Mouse (Mus musculus): ENCODE measurements at regions not wholly inside any gene's neighbourhood (a gene's known extent, or its start where the extent isn't known, plus 50 kb on each side); places are given as distances from the start of the nearest gene placed in this dataset.

DNA sequence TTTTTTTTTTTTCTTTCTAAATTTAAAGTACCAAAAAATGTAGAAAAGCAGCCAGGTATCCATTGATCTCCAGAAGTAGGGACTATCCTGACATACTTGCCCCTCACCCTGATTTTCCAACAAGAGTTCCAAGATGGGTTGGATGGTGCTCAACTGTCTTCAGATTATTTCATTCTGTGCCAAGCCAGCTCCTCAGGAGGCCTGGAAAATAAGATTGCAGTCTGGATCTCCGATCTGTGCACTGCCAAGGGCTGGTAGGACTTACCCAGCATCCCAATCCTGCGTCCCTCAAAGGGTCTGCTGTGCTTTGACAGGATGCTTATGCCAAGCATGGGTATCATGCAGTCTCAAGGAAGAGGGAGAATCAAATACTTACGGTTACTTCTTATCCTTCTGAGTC lies 517.8 kb upstream of the Tnp1 start:
- DNase-seq: no peak

GRCm38 (mm10) chr1:73532316-73532715 lies 516.6 kb upstream of the Tnp1 start:
- no peak for DNase-seq

GRCm38 (mm10) chr1:73531831-73532230 lies 516.1 kb upstream of the Tnp1 start:
- no peak for DNase-seq

GRCm38 (mm10) chr1:73530326-73530725 lies 514.6 kb upstream of the Tnp1 start:
- no peak for DNase-seq

DNA sequence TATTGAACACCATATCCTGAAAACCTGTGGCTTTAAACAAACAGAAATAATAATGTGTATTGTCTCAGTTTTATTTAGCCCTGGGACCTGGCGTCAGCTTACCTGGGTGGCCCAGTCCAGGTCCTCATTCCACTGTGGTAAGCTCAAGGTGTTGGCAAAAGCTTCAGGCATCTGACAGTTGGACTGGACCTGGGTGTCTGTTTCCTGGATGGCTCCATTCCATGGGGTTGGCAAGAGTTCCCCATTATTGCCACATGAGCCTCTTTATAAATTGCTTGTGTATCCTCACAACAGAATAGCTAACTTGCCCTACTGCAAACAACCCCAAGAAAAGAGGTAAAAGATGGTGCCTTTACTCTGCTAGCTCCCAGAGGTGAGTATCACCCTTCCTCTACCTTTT lies 512.9 kb upstream of the Tnp1 start:
- no peak for DNase-seq

- no peak for DNase-seq
Measured at GRCm38 (mm10) chr1:73516441-73516840, 500.7 kb upstream of the Tnp1 start.

DNA sequence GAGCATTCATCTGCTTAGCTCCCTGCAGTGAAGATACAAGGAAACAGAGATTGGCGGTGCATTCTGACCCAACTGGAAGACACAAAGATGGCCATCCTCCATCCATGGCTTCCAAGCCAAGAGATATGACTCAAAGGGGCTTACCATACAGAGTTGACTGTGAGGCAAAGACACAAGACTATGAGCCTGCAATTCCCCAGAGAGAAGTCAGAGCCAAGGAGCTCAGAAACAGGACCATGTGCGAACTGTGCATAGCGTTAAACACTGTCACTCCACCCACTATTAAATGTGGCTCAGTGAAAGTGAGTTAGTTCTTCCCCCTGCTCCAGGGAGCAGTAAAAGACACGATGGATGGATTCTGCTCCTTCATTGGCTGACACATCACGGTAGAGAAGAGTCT lies 500.1 kb upstream of the Tnp1 start:
- no peak for DNase-seq

- DNase-seq: no peak
Measured at GRCm38 (mm10) chr1:73513822-73514221, 498.1 kb upstream of the Tnp1 start.

DNA sequence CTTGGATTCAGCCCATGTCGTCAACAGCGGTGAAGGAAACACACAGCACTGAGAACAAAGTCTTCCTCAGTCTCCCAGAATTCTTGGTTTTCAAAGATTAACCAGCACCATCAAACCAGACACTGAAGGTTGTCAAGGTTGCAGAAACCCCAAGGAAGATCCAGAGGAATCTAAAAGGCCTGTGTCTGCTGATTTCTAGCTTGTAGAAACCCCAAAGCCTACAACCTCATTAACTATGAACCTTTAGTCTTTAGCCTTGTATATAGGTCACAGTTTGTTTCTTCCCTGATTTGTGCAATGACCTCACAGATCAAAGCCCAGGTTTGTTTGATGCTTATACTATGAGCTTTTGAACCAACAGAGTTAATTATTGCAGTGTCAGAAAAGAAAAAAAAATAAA lies 497.1 kb upstream of the Tnp1 start:
- DNase-seq: no peak

- DNase-seq: no peak
Measured at GRCm38 (mm10) chr1:73507071-73507754, 491.5 kb upstream of the Tnp1 start.

DNA sequence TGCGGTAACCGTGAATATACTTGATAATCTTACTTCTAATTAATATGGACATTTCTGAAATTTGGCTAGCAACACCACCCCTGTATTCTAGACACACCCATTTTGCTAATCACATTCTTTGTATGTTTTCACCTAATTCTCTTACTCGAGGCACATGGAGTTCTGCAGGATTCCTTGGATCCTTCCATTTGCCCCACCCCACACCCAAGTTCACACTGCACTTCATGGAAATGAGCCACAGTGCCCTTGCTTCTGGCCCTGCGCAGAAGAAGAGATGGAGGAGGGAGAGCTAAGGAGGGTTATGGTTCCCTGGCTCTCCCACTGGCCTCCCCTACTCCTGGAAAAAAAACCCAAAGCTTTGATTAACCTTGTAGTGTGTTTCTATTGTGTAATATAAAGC lies 487.9 kb upstream of the Tnp1 start:
- no peak for DNase-seq

DNA sequence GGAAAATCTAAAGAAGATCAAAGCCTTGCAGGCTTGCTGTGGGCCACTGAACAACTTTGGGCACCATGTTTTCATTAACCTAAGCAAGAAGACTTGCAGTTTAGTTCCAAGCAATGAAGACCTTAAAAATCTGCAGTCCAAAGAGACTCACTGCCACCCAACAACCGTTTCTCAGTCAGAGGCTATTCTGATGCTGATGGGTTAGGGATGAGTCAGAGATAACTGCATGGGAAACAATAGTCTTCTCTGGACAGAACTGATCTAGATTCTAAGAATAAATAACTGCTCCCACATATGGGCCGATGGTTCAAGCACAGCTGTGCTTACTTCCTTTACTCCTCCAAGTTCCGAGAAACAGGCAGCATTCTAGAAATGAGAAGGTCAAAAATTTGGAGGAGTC lies 485.0 kb upstream of the Tnp1 start:
- no peak for DNase-seq

DNA sequence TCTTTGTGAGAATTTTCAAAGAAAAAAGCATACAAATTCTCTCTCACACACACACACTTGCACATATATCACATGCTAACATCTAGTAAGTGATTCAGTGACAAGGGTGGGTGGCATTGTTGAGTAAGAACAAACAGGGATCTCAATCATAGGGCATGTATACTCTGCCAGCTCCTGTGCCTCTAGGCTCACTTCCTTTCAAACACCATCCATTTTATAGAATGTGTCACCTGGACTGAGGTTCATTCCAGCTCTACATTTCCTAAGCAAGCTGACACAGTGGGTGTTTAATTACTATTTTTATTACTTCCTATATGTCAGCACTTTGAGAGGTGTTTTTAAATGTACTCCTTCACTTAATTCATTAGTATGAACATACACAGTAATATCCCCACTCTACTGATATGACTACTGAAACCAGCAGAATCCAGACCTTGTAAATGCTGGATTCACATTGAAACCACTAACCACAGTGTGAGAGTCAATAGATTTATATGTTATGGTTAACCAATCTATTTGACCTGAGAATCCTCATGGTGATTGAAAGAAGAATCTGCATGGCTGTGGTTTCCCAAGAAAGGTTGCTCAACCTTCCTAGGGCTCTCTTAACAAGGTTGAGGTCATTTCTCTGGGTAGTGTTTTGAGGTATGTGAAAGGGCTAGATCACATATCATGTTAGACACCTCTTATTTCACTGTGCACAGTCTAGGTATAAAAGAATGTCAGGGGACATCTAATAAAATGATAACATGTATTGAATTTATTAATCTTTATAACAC lies 480.5 kb upstream of the Tnp1 start:
- no peak for DNase-seq

- DNase-seq: no peak
Measured at GRCm38 (mm10) chr1:73481956-73482355, 466.2 kb upstream of the Tnp1 start.

- no peak for DNase-seq
Measured at GRCm38 (mm10) chr1:73479349-73479920, 463.7 kb upstream of the Tnp1 start.

DNA sequence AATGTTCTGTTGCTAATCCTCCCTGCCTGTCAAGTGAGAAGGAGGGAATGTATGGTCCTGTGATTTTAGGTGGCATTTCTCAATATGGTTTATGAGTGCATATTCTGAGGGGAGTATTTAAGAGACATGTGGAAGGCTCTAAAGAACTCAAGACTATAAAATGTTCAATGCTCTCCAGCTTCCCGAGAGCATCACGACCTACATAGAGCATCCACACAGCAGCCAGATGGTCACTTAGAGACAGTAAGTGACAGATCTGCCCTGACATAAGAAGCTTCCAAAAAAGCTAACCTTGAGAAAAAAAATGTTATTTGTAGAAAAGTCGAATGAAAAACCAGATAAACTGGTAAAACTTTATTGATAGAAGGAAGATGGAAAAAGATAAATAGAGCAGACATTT lies 444.9 kb upstream of the Tnp1 start:
- DNase-seq: no peak

- no peak for DNase-seq
Measured at GRCm38 (mm10) chr1:73459754-73460534, 444.2 kb upstream of the Tnp1 start.

DNA sequence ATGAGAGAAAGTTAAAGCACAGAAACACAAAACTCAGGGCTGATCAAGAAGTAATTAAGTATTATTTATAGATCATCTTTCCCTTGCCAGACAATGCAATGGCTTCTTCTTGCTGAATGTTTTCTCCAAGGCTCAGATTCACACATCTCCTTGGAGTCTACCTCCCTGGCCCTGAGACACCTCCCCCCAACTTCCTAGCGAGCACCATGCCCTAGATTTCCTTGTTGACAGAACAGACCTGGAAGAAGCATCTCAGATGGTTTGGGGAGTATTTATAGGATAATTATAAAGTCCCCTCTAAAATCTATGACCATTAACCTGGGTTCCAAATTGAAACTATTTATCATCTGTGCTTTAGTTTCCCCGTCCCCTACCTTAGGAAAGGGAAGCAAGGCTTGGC lies 441.6 kb upstream of the Tnp1 start:
- DNase-seq: no peak

- DNase-seq: no peak
Measured at GRCm38 (mm10) chr1:73456359-73457062, 440.8 kb upstream of the Tnp1 start.

DNA sequence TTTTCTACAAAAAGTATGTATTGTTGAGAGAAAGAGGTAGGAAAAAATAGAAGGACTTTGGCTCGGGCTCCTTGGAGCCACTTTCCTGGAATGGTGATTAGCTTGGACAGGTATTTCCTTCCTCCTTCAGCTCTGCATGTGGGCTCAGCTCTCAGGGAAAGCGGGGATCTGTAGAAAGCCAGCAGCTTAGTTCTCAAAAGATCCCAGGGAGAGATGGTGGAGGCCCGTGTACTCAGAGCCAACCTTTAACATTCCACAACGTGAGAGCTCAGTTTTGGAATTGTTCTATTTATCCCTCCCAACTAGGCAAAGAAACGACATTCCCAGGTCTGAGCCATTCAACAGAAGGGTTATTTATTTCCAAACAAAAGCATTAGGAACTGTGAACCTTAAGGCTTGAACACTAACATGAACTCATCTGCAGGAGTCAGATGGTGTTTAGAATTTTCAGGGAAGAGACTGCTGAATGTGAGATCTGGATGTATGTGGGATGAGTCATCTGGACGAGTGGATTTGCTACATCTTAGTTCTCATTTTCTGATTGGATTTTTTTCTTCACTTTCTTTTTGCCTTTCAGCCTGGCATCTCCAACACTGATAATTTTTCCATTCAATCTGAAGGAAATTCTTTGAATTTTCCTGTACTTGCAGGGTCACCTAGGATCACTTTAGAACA lies 428.6 kb upstream of the Tnp1 start:
- no peak for DNase-seq

- DNase-seq: no peak
Measured at GRCm38 (mm10) chr1:73438385-73438784, 422.7 kb upstream of the Tnp1 start.

DNA sequence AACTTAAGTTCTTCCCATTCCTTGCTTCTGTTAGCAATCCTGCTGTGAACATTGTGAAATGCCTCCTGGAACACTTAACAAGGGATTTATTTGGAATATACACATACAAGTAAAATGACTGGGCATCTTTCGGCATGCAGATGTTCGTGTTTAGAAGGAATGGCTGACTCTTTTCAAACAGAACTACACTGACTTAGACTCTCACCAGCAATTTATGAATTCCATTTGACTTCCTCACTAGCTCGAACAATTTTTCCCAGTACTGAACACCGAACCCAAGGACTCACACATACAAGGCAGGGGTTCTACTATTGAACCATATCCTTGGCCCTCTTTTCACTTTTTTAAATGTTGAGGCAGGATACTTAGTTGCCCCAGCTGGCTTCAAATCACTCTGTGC lies 412.4 kb upstream of the Tnp1 start:
- DNase-seq: no peak
